Mouse (Mus musculus) midbrain, embryonic 13.5 days (tissue): Measurements from ENCODE around the gene Olfr324. TPM values are rescaled to one million over a fixed set of nuclear protein-coding genes. Genes with fewer than 3 reads are reported as not detected.

ENCODE experiments used
- ATAC-seq: fragments of 200-750 bp; cut with Nextera tagmentation; 2 replicates; pipeline ENCODE4 v1.8.0; 2017; ENCODE audit warnings: mild to moderate bottlenecking, moderate TSS enrichment, moderate library complexity
- H3K27ac ChIP-seq: fragments of 300-500 bp; sonication (generic); 2 replicates; pipeline ENCODE4 v1.5.1; 2015; ENCODE audit warnings: inconsistent platforms, mild to moderate bottlenecking, moderate library complexity
- H3K27me3 ChIP-seq: fragments of 300-500 bp; sonication (generic); 2 replicates; pipeline ENCODE4 v1.6.1; 2015; ENCODE audit warnings: mild to moderate bottlenecking, inconsistent platforms
- H3K36me3 ChIP-seq: fragments of 300-500 bp; sonication (generic); 2 replicates; pipeline ENCODE4 v1.6.1; 2015; ENCODE audit warnings: mild to moderate bottlenecking, inconsistent platforms
- H3K4me1 ChIP-seq: fragments of 300-500 bp; sonication (generic); replicated peaks from 2 replicates; pipeline ENCODE4 v1.6.1; 2015; ENCODE audit warnings: inconsistent platforms
- H3K4me2 ChIP-seq: fragments of 300-500 bp; sonication (generic); replicated peaks from 2 replicates; pipeline ENCODE4 v1.6.1; 2015; ENCODE audit warnings: moderate library complexity, mild to moderate bottlenecking, inconsistent platforms
- H3K4me3 ChIP-seq: fragments of 300-500 bp; sonication (generic); replicated peaks from 2 replicates; pipeline ENCODE4 v1.5.1; 2015; ENCODE audit warnings: mild to moderate bottlenecking, inconsistent platforms
- H3K9ac ChIP-seq: fragments of 300-500 bp; sonication (generic); replicated peaks from 2 replicates; pipeline ENCODE4 v1.6.1; 2015; ENCODE audit warnings: mild to moderate bottlenecking, inconsistent platforms
- H3K9me3 ChIP-seq: fragments of 300-500 bp; sonication (generic); 2 replicates; pipeline ENCODE4 v1.6.1; 2016; ENCODE audit warnings: mild to moderate bottlenecking, inconsistent platforms
- WGBS: fragments of 180-500 bp; shearing (Covaris S2); methylation state at CpG from one replicate; pipeline ENCODE4 v1.1.7; 2015; 5-methylcytosine and 5-hydroxymethylcytosine counted together
- polyA plus RNA-seq: library from polyadenylated mRNA; unstranded; fragments of >200 nt; fragmentation: Nextera tagmentation; extraction: Ambion mirVana; gene quantifications from 2 replicates; pipeline ENCODE4 v1.2.1, GENCODE M21; 2015

The Olfr324 gene
- polyA plus RNA-seq, 1 experiment from 2014 or later, result not detected

DNA sequence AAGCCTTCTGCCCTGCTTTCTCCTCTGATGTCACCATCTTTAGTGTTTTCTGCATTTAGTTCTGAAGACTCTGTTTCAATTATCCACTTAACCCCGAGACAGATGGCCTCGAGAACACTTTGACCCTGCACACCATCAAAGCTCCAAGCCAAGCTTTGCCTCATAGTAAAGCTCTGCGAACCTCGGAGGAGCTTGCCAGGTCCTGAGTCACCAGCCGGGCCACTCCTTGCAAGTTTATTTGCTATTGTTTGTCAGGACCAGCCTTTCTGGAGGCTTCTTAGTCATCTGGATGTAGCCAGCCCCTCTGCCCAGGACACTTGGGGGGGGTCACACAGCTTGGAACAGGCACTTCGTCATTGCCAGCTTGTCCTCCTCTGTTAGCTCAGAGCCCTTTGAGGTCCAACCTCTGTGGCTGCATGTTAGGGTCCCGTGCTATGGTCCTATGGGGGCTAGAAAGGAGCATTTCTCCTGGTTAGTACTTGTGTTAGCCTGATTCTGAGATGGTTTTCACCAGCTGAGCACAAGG is 43.3 kb downstream of the Olfr324 start:
- Histone ChIP-seq H3K9me3 (no peaks in the 10 kb centered on the region), H3K9ac (no peak overlapping the region), H3K27ac (no peak overlapping the region), H3K4me1 (peaks cover 9% of the 10 kb centered on the region), H3K4me2 (no peak overlapping the region), H3K27me3 (peaks cover 31% of the 10 kb centered on the region), H3K36me3 (no peaks in the 10 kb centered on the region), H3K4me3 (no peak overlapping the region)
- no peak for ATAC-seq
- 74% methylated on average over 7 of the region's 7 CpGs for WGBS

DNA sequence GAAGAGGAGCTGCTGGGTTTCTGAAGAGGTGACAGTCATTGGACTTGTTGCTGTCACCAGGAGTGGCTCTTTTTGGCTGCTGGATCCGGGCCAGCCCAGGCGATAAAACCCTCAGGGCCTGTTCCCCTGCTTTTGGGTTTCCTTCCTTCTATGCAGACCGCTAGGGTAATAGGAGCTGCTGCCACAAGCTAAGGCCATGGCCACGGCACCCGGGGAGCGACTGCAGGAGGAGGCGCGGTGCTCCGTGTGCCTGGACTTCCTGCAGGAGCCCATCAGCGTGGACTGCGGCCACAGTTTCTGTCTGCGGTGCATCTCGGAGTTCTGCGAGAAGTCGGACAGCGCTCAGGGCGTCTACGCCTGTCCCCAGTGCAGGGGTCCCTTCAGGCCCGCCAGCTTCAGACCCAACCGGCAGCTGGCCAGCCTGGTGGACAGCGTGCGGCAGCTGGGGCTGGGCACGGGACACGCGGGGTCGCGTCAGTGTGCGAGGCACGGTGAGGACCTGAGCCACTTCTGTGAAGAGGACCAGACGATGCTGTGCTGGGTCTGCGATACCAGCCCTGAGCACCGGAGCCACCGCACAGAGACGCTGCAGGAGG is 45.5 kb downstream of the Olfr324 start, which contains the start of gene Trim58:
TSS of gene Trim58 (plus strand) at position 194 of the 596 bp plus-strand sequence.
- peak; percentile 69; the same call in 1 of the 2 replicates for ATAC-seq
- Histone ChIP-seq H3K9ac (peak within 1 kb of the TSS; percentile 67), H3K4me1 (peaks cover 9% of the 10 kb centered on the region), H3K9me3 (no peaks in the 10 kb centered on the region), H3K27ac (no peak within 1 kb of the TSS), H3K4me3 (peak within 1 kb of the TSS; percentile 44), H3K4me2 (peak within 1 kb of the TSS; percentile 92), H3K27me3 (peaks cover 31% of the 10 kb centered on the region), H3K36me3 (no peaks in the 10 kb centered on the region)
- WGBS, result 3% methylated on average over 34 of the region's 34 CpGs

DNA sequence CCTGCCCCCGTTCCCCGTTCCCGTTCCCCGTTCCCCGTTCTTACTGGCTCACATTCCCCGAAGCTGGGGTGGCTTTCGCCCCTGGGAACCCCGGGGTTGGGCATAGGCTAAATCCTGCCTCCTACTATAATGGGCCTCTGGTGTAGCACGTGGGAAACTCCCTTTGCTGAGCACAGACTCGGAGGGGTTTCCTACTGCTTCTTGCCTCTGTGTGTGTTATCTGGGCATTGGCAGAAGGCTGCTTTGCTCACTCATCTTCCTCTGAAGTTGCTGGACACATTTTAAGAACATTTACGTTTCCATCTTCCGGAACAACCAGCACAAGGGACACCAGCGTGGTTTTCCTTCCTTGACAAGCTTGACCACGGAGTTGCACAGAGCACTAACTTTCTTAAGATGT is 46.1 kb downstream of the Olfr324 start:
- no peak for ATAC-seq
- Histone ChIP-seq H3K9ac (no peak overlapping the region), H3K36me3 (no peaks in the 10 kb centered on the region), H3K27ac (no peak overlapping the region), H3K4me2 (peak overlapping the region; percentile 92), H3K4me3 (peak overlapping the region; percentile 44), H3K4me1 (peaks cover 9% of the 10 kb centered on the region), H3K9me3 (no peaks in the 10 kb centered on the region), H3K27me3 (peaks cover 31% of the 10 kb centered on the region)
- 30% methylated on average over 14 of the region's 14 CpGs for WGBS

DNA sequence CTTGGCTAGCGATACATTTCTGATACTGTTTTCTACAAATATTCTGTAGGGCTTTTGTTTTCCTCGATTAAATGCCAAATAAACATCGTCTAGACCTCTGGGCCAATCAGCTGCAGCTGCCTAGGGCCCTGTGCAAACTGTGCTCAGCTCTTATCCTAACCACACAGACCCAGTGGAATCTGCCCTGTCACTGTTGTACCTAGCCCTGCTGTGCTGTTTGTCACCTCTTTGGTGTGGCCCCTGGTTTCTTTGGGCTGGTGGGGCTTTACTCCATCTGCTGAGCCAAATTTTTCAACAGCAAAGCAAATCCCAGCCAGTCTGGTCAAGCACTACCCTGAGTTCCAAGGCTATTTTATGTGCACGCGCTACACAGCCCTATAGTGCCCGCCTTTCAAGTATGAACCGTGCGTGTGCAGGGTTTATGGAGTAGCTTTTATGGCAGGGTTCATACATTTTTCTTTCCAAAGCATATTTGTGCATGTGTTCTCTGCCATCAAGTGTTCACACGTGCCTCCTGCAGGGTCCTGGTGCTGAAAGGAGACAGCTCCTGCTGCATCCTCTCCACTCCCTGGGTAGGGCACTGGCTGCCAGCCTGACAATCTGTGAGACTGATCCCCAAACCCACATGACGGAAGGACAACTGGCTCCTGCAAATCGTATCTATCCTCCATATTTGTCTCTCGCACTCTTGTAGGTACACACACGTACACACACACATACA is 46.9 kb downstream of the Olfr324 start:
- peaks cover 9% of the 10 kb centered on the region for H3K4me1 ChIP-seq
- H3K36me3 ChIP-seq, result no peaks in the 10 kb centered on the region
- H3K4me2 ChIP-seq, result no peak overlapping the region
- WGBS, result 86% methylated on average over 13 of the region's 13 CpGs
- H3K27ac ChIP-seq, result no peak overlapping the region
- H3K9ac ChIP-seq, result no peak overlapping the region
- H3K27me3 ChIP-seq, result peaks cover 31% of the 10 kb centered on the region
- H3K4me3 ChIP-seq, result no peak overlapping the region
- H3K9me3 ChIP-seq, result no peaks in the 10 kb centered on the region
- ATAC-seq, result no peak

DNA sequence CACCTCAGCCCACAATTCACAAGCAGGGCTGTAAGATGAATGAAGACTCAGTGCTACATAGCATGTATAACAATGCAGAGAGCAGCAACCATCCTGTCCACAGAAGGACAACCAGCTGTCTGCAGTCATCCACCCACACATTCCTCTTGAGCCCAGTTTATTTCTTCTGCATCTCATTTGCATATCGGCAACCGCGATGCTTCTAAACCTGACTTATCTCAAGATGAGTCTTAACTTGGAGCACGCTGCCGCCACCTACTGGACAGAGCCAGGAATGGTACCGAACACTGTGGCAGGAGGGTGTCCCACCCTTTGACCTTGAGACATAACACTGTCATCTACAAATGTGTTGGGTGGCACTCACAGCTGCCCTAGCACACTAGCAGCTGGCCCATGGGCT is 48.4 kb downstream of the Olfr324 start:
- no peak overlapping the region for H3K27ac ChIP-seq
- no peak for ATAC-seq
- no peak overlapping the region for H3K4me3 ChIP-seq
- H3K4me2 ChIP-seq, result no peak overlapping the region
- no peaks in the 10 kb centered on the region for H3K9me3 ChIP-seq
- H3K27me3 ChIP-seq, result peaks cover 26% of the 10 kb centered on the region
- no peak overlapping the region for H3K9ac ChIP-seq
- H3K36me3 ChIP-seq, result no peaks in the 10 kb centered on the region
- 39% methylated on average over 6 of the region's 6 CpGs for WGBS
- H3K4me1 ChIP-seq, result peaks cover 9% of the 10 kb centered on the region

Other genes starting within 250 kb of the Olfr324 start
- 0.73 TPM in 1 of 2 replicates, not detected in the other for gene Lypd8, start 216.1 kb upstream of the Olfr324 start, polyA plus RNA-seq
- gene 1810065E05Rik, start 174.0 kb upstream of the Olfr324 start, polyA plus RNA-seq, result not detected in 2 replicates
- not detected in 2 replicates for gene Gm12253, start 162.6 kb upstream of the Olfr324 start, polyA plus RNA-seq
- not detected in 2 replicates for gene Lypd9, start 142.2 kb upstream of the Olfr324 start, polyA plus RNA-seq
- gene Olfr30, start 132.8 kb upstream of the Olfr324 start, polyA plus RNA-seq, result not detected in 2 replicates
- not detected in 2 replicates for gene Olfr332, start 102.6 kb upstream of the Olfr324 start, polyA plus RNA-seq
- not detected in 2 replicates for gene Olfr331, start 92.5 kb upstream of the Olfr324 start, polyA plus RNA-seq
- not detected in 2 replicates for gene Olfr330, start 60.3 kb upstream of the Olfr324 start, polyA plus RNA-seq
- not detected in 2 replicates for gene Olfr329-ps, start 48.7 kb upstream of the Olfr324 start, polyA plus RNA-seq
- 0.07 TPM in 1 of 2 replicates, not detected in the other for gene Olfr328, start 39.5 kb upstream of the Olfr324 start, polyA plus RNA-seq
- gene Olfr224, start 24.6 kb upstream of the Olfr324 start, polyA plus RNA-seq, result not detected in 2 replicates
- not detected in 2 replicates for gene Olfr325, start 17.4 kb upstream of the Olfr324 start, polyA plus RNA-seq
- not detected in 2 replicates for gene 2210407C18Rik, start 21.0 kb downstream of the Olfr324 start, polyA plus RNA-seq
- gene Olfr323, start 35.4 kb downstream of the Olfr324 start, polyA plus RNA-seq, result not detected in 2 replicates
- gene Trim58, start 45.4 kb downstream of the Olfr324 start, polyA plus RNA-seq, result 0.07 and 0.12 TPM in 2 replicates
- gene Olfr322, start 63.7 kb downstream of the Olfr324 start, polyA plus RNA-seq, result not detected in 2 replicates
- not detected in 2 replicates for gene Olfr320, start 86.0 kb downstream of the Olfr324 start, polyA plus RNA-seq
- gene Olfr319, start 104.0 kb downstream of the Olfr324 start, polyA plus RNA-seq, result not detected in 2 replicates
- not detected in 2 replicates for gene Olfr318, start 128.9 kb downstream of the Olfr324 start, polyA plus RNA-seq
- gene Olfr317, start 144.1 kb downstream of the Olfr324 start, polyA plus RNA-seq, result 0.12 and 0.23 TPM in 2 replicates
- not detected in 2 replicates for gene Olfr316, start 157.6 kb downstream of the Olfr324 start, polyA plus RNA-seq
- gene Olfr315, start 178.1 kb downstream of the Olfr324 start, polyA plus RNA-seq, result not detected in 2 replicates
- gene Olfr314, start 187.8 kb downstream of the Olfr324 start, polyA plus RNA-seq, result not detected in 2 replicates
- gene Fam183b, start 206.8 kb downstream of the Olfr324 start, polyA plus RNA-seq, result 2.4 and 7.3 TPM in 2 replicates
- gene Olfr313, start 219.9 kb downstream of the Olfr324 start, polyA plus RNA-seq, result 0.10 TPM in 1 of 2 replicates, not detected in the other
- gene Olfr312, start 234.1 kb downstream of the Olfr324 start, polyA plus RNA-seq, result not detected in 2 replicates
- gene Olfr311, start 244.1 kb downstream of the Olfr324 start, polyA plus RNA-seq, result not detected in 2 replicates